Mouse (Mus musculus) heart, postnatal 0 days (tissue): ENCODE measurements around the gene Thrsp. TPM values are rescaled to one million over a fixed set of nuclear protein-coding genes. Genes with fewer than 3 reads are reported as not detected.

Experiments
- ATAC-seq: fragments of 200-750 bp; cut with Nextera tagmentation; 2 replicates; pipeline ENCODE4 v1.8.0; 2017; ENCODE audit warnings: low read depth, moderate number of reproducible peaks, moderate library complexity; ENCODE audit not compliant: insufficient read depth
- DNase-seq: peaks from one replicate; pipeline ENCODE4 v3.0.0-alpha.2; 2016; ENCODE audit warnings: low spot score
- H3K27ac ChIP-seq: fragments of 300-500 bp; sonication (generic); 2 replicates; pipeline ENCODE4 v1.5.1; 2014; ENCODE audit warnings: low read depth, mild to moderate bottlenecking
- H3K27me3 ChIP-seq: fragments of 300-500 bp; sonication (generic); 2 replicates; pipeline ENCODE4 v1.6.1; 2014; ENCODE audit warnings: low read length, mixed read lengths; ENCODE audit not compliant: control insufficient read depth, insufficient read depth
- H3K36me3 ChIP-seq: fragments of 300-500 bp; sonication (generic); replicated peaks from 2 replicates; pipeline ENCODE4 v1.6.1; 2014; ENCODE audit warnings: low read length, mixed read lengths; ENCODE audit not compliant: control insufficient read depth, insufficient read depth
- H3K4me1 ChIP-seq: fragments of 300-500 bp; sonication (generic); 2 replicates; pipeline ENCODE4 v1.6.1; 2014; ENCODE audit warnings: antibody characterized with exemption; ENCODE audit not compliant: control insufficient read depth, insufficient read depth
- H3K4me2 ChIP-seq: fragments of 300-500 bp; sonication (generic); 2 replicates; pipeline ENCODE4 v1.6.1; 2014; ENCODE audit warnings: low read depth, mild to moderate bottlenecking, low read length, moderate library complexity
- H3K4me3 ChIP-seq: fragments of 300-500 bp; sonication (generic); 2 replicates; pipeline ENCODE4 v1.5.1; 2014; ENCODE audit warnings: low read depth, low read length
- H3K9ac ChIP-seq: fragments of 300-500 bp; sonication (generic); replicated peaks from 2 replicates; pipeline ENCODE4 v1.6.1; 2014; ENCODE audit warnings: low read depth, low read length, mixed read lengths
- H3K9me3 ChIP-seq: fragments of 300-500 bp; sonication (generic); replicated peaks from 2 replicates; pipeline ENCODE4 v1.6.1; 2016; ENCODE audit warnings: low read length; ENCODE audit not compliant: control insufficient read depth
- CTCF ChIP-seq: IDR thresholded peaks from 2 replicates; pipeline ENCODE4 v1.5.1; 2016; ENCODE audit warnings: antibody characterized with exemption, control low read depth, low read depth
- EP300 ChIP-seq: IDR thresholded peaks from 2 replicates; pipeline ENCODE4 v1.6.1; 2016; ENCODE audit warnings: antibody characterized with exemption, low read depth
- WGBS: fragments of 180-500 bp; shearing (Covaris S2); extraction: QIAGEN DNeasy Blood & Tissue Kit; methylation state at CpG from one replicate; pipeline ENCODE4 v1.1.7; 2014; 5-methylcytosine and 5-hydroxymethylcytosine counted together
- polyA plus RNA-seq: library from polyadenylated mRNA; unstranded; fragments of >200 nt; fragmentation: Nextera tagmentation; extraction: Ambion mirVana; gene quantifications from 2 replicates; pipeline ENCODE4 v1.2.1, GENCODE M21; 2015
- total RNA-seq: library from RNA; depleted of rRNA; stranded (reverse); fragments of >200 nt; gene quantifications from 2 replicates; pipeline ENCODE4 v1.2.3, GENCODE M21; 2014; ENCODE audit warnings: low replicate concordance

Gene Thrsp
- total and polyA plus RNA-seq, 2 experiments from 2014 or later: 1.0 to 3.9 TPM

DNA sequence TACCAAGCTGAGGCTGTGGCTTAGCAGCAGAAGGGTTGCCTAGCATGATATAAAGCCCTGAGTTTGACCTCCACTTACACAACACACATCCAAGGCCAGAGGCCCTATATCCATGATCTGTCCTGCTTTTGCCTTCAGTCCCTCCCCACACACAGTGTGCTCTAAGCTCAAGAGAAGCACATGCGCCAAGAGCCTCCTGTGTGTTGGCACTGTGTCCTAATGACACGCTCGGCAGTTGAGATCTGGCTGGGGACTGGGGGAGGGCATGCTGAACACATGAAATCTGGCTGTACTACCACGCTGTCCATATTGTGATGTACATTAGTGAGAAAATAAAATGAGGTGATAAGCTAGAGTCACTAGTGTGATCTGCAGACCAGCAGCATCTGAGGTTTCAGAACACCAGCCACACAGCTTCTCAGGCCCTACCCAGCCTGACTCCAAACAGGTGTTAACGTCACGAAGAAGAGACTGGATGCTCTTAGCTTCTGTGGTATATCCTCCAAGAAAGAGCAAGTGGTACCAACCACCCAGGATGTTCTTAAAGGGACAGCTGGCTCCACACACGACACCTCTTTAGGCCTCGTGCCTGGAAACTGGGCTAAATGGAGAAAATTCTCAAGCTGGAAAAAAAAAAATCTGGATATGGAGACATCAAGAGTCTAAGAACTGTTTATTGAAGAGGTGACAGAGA, 3.6 kb upstream of the Thrsp start:
- Histone ChIP-seq H3K27ac (no peak overlapping the region; the same call in 1 of the 2 replicates), H3K9ac (peak overlapping the region; percentile 26; the same call in 1 of the 2 replicates), H3K36me3 (no peaks in the 10 kb centered on the region), H3K4me2 (no peak overlapping the region), H3K4me1 (peaks cover 15% of the 10 kb centered on the region), H3K27me3 (no peaks in the 10 kb centered on the region), H3K4me3 (no peak overlapping the region), H3K9me3 (no peaks in the 10 kb centered on the region)
- DNase-seq: no peak
- WGBS: 61% methylated on average over 8 of the region's 8 CpGs
- ATAC-seq: peak; percentile 55
- no peak for TF ChIP-seq EP300

DNA sequence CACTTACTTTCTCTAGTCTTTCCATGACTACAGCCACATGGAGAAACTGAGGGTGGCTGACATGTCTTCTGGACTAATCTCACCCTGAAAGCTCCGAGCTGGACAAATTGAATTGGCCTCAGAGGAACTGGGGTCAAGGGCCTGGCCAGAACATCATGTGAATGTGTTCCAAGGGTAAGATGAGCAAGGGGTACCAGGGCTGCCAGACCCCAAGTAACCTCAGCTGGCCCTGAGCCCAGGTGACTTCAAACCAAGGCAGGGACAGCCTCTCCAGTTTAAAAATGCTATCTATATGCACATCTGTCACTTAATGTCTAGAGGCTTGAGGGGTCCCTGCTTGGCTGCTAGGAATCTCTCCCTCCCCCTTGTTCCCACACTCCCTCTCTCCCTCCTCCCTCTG, 2.9 kb upstream of the Thrsp start:
- Histone ChIP-seq H3K36me3 (no peaks in the 10 kb centered on the region), H3K4me2 (no peak overlapping the region), H3K9ac (peak overlapping the region; percentile 26; the same call in 1 of the 2 replicates), H3K4me3 (no peak overlapping the region), H3K9me3 (no peaks in the 10 kb centered on the region), H3K27ac (no peak overlapping the region), H3K27me3 (no peaks in the 10 kb centered on the region), H3K4me1 (peaks cover 17% of the 10 kb centered on the region)
- no peak for TF ChIP-seq EP300
- no peak for TF ChIP-seq CTCF
- DNase-seq (no peak), ATAC-seq (no peak)
- 68% methylated on average over 1 of the region's 1 CpGs for WGBS

DNA sequence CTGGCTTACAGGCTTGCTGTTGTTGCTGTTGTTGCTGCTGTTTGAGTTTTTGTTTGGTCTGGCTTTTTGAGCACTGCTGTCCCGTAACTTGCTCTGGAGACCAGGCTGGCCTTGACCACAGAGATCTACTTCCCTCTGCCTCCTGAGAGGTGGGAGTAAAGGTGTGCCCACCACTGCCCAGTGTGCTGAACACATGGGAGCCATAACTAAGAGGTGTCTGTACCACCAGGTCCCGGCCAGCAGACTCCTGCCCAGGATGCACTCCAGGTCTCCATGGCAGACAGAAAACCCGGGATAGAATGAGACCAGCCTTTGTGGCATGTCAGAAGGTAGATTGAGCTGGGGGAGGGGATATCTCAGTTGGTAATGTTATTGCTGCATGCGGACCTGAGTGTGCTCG, 1.6 kb upstream of the Thrsp start:
- WGBS: 76% methylated on average over 5 of the region's 5 CpGs
- Histone ChIP-seq H3K4me3 (no peak overlapping the region), H3K9ac (no peak overlapping the region), H3K27me3 (no peaks in the 10 kb centered on the region), H3K27ac (no peak overlapping the region), H3K36me3 (no peaks in the 10 kb centered on the region), H3K4me2 (no peak overlapping the region), H3K9me3 (no peaks in the 10 kb centered on the region), H3K4me1 (peaks cover 29% of the 10 kb centered on the region)
- TF ChIP-seq CTCF: no peak
- no peak for TF ChIP-seq EP300
- no peak for DNase-seq
- ATAC-seq: no peak

DNA sequence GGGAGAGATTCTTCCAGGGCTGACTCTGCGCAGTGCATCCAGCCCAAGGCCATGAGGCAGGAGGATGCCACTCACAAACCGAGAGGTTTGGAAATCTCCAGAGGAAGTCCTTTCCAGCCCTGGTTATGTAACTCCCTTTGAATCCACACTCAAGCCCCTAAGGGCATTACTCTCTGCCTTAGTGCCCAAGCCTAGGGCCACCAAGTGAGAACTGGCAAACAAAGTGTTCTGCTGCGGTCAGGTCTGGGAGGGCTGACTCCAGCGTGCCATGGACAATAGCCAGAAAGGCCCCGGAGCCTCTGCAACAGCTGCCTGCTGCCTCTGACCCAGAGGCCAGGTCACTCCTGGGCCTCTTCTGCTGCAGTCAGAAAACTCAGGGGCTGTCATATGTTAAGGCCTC, 1.2 kb upstream of the Thrsp start:
- H3K9ac ChIP-seq: no peak overlapping the region
- WGBS: 57% methylated on average over 5 of the region's 5 CpGs
- no peaks in the 10 kb centered on the region for H3K27me3 ChIP-seq
- H3K36me3 ChIP-seq: no peaks in the 10 kb centered on the region
- no peak overlapping the region for H3K27ac ChIP-seq
- no peaks in the 10 kb centered on the region for H3K9me3 ChIP-seq
- H3K4me1 ChIP-seq: peaks cover 32% of the 10 kb centered on the region
- TF ChIP-seq EP300: no peak
- no peak for TF ChIP-seq CTCF
- no peak for DNase-seq
- no peak overlapping the region for H3K4me2 ChIP-seq
- ATAC-seq: no peak
- H3K4me3 ChIP-seq: no peak overlapping the region

DNA sequence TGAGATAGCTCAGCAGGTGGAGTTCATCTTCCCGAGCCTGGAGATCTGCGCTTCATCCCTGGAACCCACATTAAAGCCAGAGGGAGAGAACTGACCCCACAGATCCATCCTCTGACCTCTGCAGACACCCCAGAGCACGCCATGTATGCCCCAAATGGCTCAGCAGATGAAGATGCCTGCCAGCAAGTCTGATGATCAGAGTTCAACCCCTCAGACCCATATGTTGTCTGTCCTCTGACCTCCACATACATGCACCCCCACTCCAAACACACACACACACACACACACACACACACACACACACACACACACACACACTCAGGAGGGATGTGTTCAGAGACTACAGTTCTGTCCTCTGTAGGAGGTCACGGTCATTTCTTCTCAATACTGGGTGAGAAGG, 1.1 kb downstream of the Thrsp start:
- Histone ChIP-seq H3K27me3 (no peaks in the 10 kb centered on the region), H3K27ac (no peak overlapping the region), H3K4me1 (peaks cover 32% of the 10 kb centered on the region), H3K36me3 (peaks cover under 1% of the 10 kb centered on the region; the same call in 1 of the 2 replicates), H3K9ac (no peak overlapping the region), H3K9me3 (no peaks in the 10 kb centered on the region), H3K4me3 (no peak overlapping the region), H3K4me2 (no peak overlapping the region)
- DNase-seq (no peak), ATAC-seq (no peak)
- WGBS: 90% methylated on average over 4 of the region's 4 CpGs
- TF ChIP-seq CTCF (no peak), EP300 (no peak)
